Mouse (Mus musculus) heart, embryonic 15.5 days (tissue): ENCODE results near the gene Pip4p1. TPM values are rescaled to one million over a fixed set of nuclear protein-coding genes. Genes with fewer than 3 reads are reported as not detected.
"Not testable (repeated sequence)": the region's sequence is repeated elsewhere in the genome, so short reads cannot be mapped to it uniquely, and the experiment has no call there.

Experiments
- ATAC-seq: fragments of 200-750 bp; cut with Nextera tagmentation; replicated peaks from 2 replicates; pipeline ENCODE4 v1.8.0; 2017; ENCODE audit warnings: low read depth, moderate TSS enrichment; ENCODE audit not compliant: insufficient number of reproducible peaks, insufficient read depth, low FRiP score
- H3K27ac ChIP-seq: fragments of 300-500 bp; sonication (generic); 2 replicates; pipeline ENCODE4 v1.5.1; 2015; ENCODE audit warnings: mild to moderate bottlenecking, inconsistent platforms
- H3K27me3 ChIP-seq: fragments of 300-500 bp; sonication (generic); 2 replicates; pipeline ENCODE4 v1.6.1; 2015; ENCODE audit warnings: inconsistent platforms
- H3K36me3 ChIP-seq: fragments of 300-500 bp; sonication (generic); 2 replicates; pipeline ENCODE4 v1.6.1; 2015; ENCODE audit warnings: mild to moderate bottlenecking, inconsistent platforms
- H3K4me1 ChIP-seq: fragments of 300-500 bp; sonication (generic); replicated peaks from 2 replicates; pipeline ENCODE4 v1.6.1; 2015; ENCODE audit warnings: inconsistent platforms
- H3K4me2 ChIP-seq: fragments of 300-500 bp; sonication (generic); 2 replicates; pipeline ENCODE4 v1.6.1; 2015; ENCODE audit warnings: inconsistent platforms, mild to moderate bottlenecking, moderate library complexity
- H3K4me3 ChIP-seq: fragments of 300-500 bp; sonication (generic); 2 replicates; pipeline ENCODE4 v1.5.1; 2015; ENCODE audit warnings: mild to moderate bottlenecking, inconsistent platforms
- H3K9ac ChIP-seq: fragments of 300-500 bp; sonication (generic); 2 replicates; pipeline ENCODE4 v1.6.1; 2015; ENCODE audit warnings: mild to moderate bottlenecking, inconsistent platforms
- H3K9me3 ChIP-seq: fragments of 300-500 bp; sonication (generic); replicated peaks from 2 replicates; pipeline ENCODE4 v1.6.1; 2016; ENCODE audit warnings: inconsistent platforms
- WGBS: fragments of 180-500 bp; shearing (Covaris S2); methylation state at CpG from one replicate; pipeline ENCODE4 v1.1.7; 2015; ENCODE audit warnings: mixed read lengths; 5-methylcytosine and 5-hydroxymethylcytosine counted together
- polyA plus RNA-seq: library from polyadenylated mRNA; unstranded; fragments of >200 nt; fragmentation: Nextera tagmentation; extraction: Ambion mirVana; gene quantifications from 2 replicates; pipeline ENCODE4 v1.2.1, GENCODE M21; 2015

Pip4p1 gene
- 29.8 and 39.6 TPM in 2 replicates for polyA plus RNA-seq

GRCm38 (mm10) chr14:50930754-50931492, at the start of gene Pip4p1, which contains the start of gene Pnp:
Gene Pip4p1 (minus strand): TSS chr14:50930856.
Gene Pnp (plus strand): TSS chr14:50931082.
- no peaks in the 10 kb centered on the region for H3K9me3 ChIP-seq
- peak within 1 kb of the TSS; percentile 95 for H3K4me3 ChIP-seq
- H3K4me2 ChIP-seq = peak within 1 kb of the TSS; percentile 87
- WGBS = 0% methylated on average over 68 of the region's 68 CpGs
- peaks cover 15% of the 10 kb centered on the region for H3K4me1 ChIP-seq
- peak within 1 kb of the TSS; percentile 91 for H3K27ac ChIP-seq
- ATAC-seq = peak; percentile 99
- peak within 1 kb of the TSS; percentile 99 for H3K9ac ChIP-seq
- peaks cover 27% of the 10 kb centered on the region for H3K36me3 ChIP-seq
- H3K27me3 ChIP-seq = no peaks in the 10 kb centered on the region

GRCm38 (mm10) chr14:50979631-50980030, 49.0 kb upstream of the Pip4p1 start:
- Histone ChIP-seq H3K36me3 (no peaks in the 10 kb centered on the region), H3K9me3 (no peaks in the 10 kb centered on the region), H3K4me2 (no peak overlapping the region), H3K27me3 (no peaks in the 10 kb centered on the region), H3K27ac (no peak overlapping the region), H3K4me1 (0 out of 2 replicates have a peak, but pooled peaks cover 2% of the 10 kb centered on the region), H3K9ac (no peak overlapping the region), H3K4me3 (no peak overlapping the region)
- no peak for ATAC-seq

GRCm38 (mm10) chr14:50978451-50978850, 47.8 kb upstream of the Pip4p1 start:
- ATAC-seq, H3K27me3 ChIP-seq: not testable (repeated sequence)
- 81% methylated on average over 6 of the region's 6 CpGs for WGBS

GRCm38 (mm10) chr14:50976674-50977073, 46.0 kb upstream of the Pip4p1 start:
- no peaks in the 10 kb centered on the region for H3K36me3 ChIP-seq
- WGBS = 27% methylated on average over 9 of the region's 9 CpGs
- H3K27me3 ChIP-seq = no peaks in the 10 kb centered on the region
- no peak overlapping the region for H3K9ac ChIP-seq
- H3K4me3 ChIP-seq = no peak overlapping the region
- H3K27ac ChIP-seq = no peak overlapping the region
- peaks cover 5% of the 10 kb centered on the region; the same call in 1 of the 2 replicates for H3K4me1 ChIP-seq
- H3K4me2 ChIP-seq = peak overlapping the region; percentile 26
- H3K9me3 ChIP-seq = no peaks in the 10 kb centered on the region
- 0 out of 2 replicates have a peak, but pooled peaks have one; percentile 32 for ATAC-seq

More at GRCm38 (mm10) chr14:50978451-50978850, 47.8 kb upstream of the Pip4p1 start:
- H3K27ac ChIP-seq, H3K4me1 ChIP-seq, H3K4me3 ChIP-seq, H3K9me3 ChIP-seq, H3K4me2 ChIP-seq, H3K9ac ChIP-seq, H3K36me3 ChIP-seq: not testable (repeated sequence)

- Histone ChIP-seq H3K9ac (no peak overlapping the region), H3K27me3 (no peaks in the 10 kb centered on the region), H3K27ac (no peak overlapping the region), H3K9me3 (no peaks in the 10 kb centered on the region), H3K4me1 (peaks cover 5% of the 10 kb centered on the region; the same call in 1 of the 2 replicates), H3K4me2 (no peak overlapping the region), H3K36me3 (no peaks in the 10 kb centered on the region), H3K4me3 (no peak overlapping the region)
- ATAC-seq = no peak
- WGBS = 57% methylated on average over 5 of the region's 5 CpGs
These were observed 44.3 kb upstream of the Pip4p1 start for GRCm38 (mm10) chr14:50975001-50975400.

- H3K9ac ChIP-seq = no peak overlapping the region
- H3K4me1 ChIP-seq = peaks cover 9% of the 10 kb centered on the region
- H3K9me3 ChIP-seq = no peaks in the 10 kb centered on the region
- H3K27me3 ChIP-seq = no peaks in the 10 kb centered on the region
- WGBS = 40% methylated on average over 4 of the region's 4 CpGs
- H3K4me3 ChIP-seq = no peak overlapping the region
- no peaks in the 10 kb centered on the region for H3K36me3 ChIP-seq
- H3K27ac ChIP-seq = no peak overlapping the region
- H3K4me2 ChIP-seq = no peak overlapping the region
- no peak for ATAC-seq
These were observed 43.0 kb upstream of the Pip4p1 start for GRCm38 (mm10) chr14:50973700-50974099.

- H3K27ac ChIP-seq, H3K36me3 ChIP-seq, H3K4me2 ChIP-seq, H3K27me3 ChIP-seq, H3K9me3 ChIP-seq, H3K4me1 ChIP-seq, H3K4me3 ChIP-seq, ATAC-seq, H3K9ac ChIP-seq: not testable (repeated sequence)
- WGBS = 94% methylated on average over 5 of the region's 5 CpGs
These were observed 42.4 kb upstream of the Pip4p1 start for GRCm38 (mm10) chr14:50973054-50973453.

GRCm38 (mm10) chr14:50970822-50971221, 40.2 kb upstream of the Pip4p1 start:
- Histone ChIP-seq H3K9ac (no peak overlapping the region), H3K4me3 (no peak overlapping the region), H3K27me3 (no peaks in the 10 kb centered on the region), H3K4me2 (no peak overlapping the region), H3K9me3 (no peaks in the 10 kb centered on the region), H3K27ac (no peak overlapping the region), H3K36me3 (no peaks in the 10 kb centered on the region), H3K4me1 (peaks cover 6% of the 10 kb centered on the region)
- ATAC-seq = no peak
- 59% methylated on average over 1 of the region's 1 CpGs for WGBS

- Histone ChIP-seq H3K4me2 (peak overlapping the region; percentile 35; the same call in 1 of the 2 replicates), H3K27ac (no peak overlapping the region; the same call in 1 of the 2 replicates), H3K9ac (no peak overlapping the region)
These were observed 39.2 kb upstream of the Pip4p1 start for GRCm38 (mm10) chr14:50969558-50970544.

GRCm38 (mm10) chr14:50969041-50969440, 38.4 kb upstream of the Pip4p1 start:
- H3K4me2 ChIP-seq = no peak overlapping the region
- H3K9ac ChIP-seq = no peak overlapping the region
- no peak overlapping the region for H3K4me3 ChIP-seq
- H3K27ac ChIP-seq = no peak overlapping the region; the same call in 1 of the 2 replicates
- no peaks in the 10 kb centered on the region for H3K9me3 ChIP-seq
- peaks cover 4% of the 10 kb centered on the region for H3K4me1 ChIP-seq
- H3K27me3 ChIP-seq = no peaks in the 10 kb centered on the region
- no peaks in the 10 kb centered on the region for H3K36me3 ChIP-seq
- WGBS = 25% methylated on average over 1 of the region's 1 CpGs
- no peak for ATAC-seq

More at GRCm38 (mm10) chr14:50969558-50970544, 39.2 kb upstream of the Pip4p1 start:
- Histone ChIP-seq H3K36me3 (no peaks in the 10 kb centered on the region), H3K9me3 (no peaks in the 10 kb centered on the region), H3K4me1 (peaks cover 6% of the 10 kb centered on the region), H3K27me3 (no peaks in the 10 kb centered on the region), H3K4me3 (no peak overlapping the region)
- ATAC-seq = no peak
- 22% methylated on average over 12 of the region's 12 CpGs for WGBS
